ENCODE assay signal across 8 mouse cellular contexts in genomic region chr13:36731931-36732461, GRCm38 (mm10). TPM values are rescaled to one million over a fixed set of nuclear protein-coding genes. Genes with fewer than 3 reads are reported as not detected.
DNase-seq lines count a peak whose midpoint lies in the region; ATAC-seq and TF ChIP-seq lines count a peak whose summit lies in the region.

No protein-coding gene starts in this region.

- peak overlapping the region; percentile 32 for H3K4me3 ChIP-seq in heart, adult 2 months
- peak overlapping the region; percentile 21 for H3K4me3 ChIP-seq in ES-Bruce4 (ENCODE audit: low read depth, low read length)
- peak overlapping the region; percentile 46 for H3K4me3 ChIP-seq in hindbrain, embryonic 15.5 days
- H3K4me3 ChIP-seq in midbrain, embryonic 10.5 days: peak overlapping the region; percentile 58

- intact Hi-C loops in heart, adult 2 months (cut with DNase I): loop anchor here (5.0 kb wide), 1 partner anchor 580 kb away; no protein-coding TSS in a partner anchor

- 2% methylated on average over 23 of the region's 23 CpGs for WGBS in heart, adult 2 months
- WGBS in hindbrain, embryonic 15.5 days: under 1% methylated on average over 23 of the region's 23 CpGs
- WGBS in midbrain, embryonic 10.5 days: 1% methylated on average over 23 of the region's 23 CpGs

- H3K27me3 ChIP-seq in heart, adult 2 months (ENCODE audit: control insufficient read depth, insufficient read depth, low read length): peaks cover 23% of the 10 kb centered on the region
- peaks cover 44% of the 10 kb centered on the region for H3K27me3 ChIP-seq in ES-Bruce4 (ENCODE audit: control insufficient read depth, insufficient read depth, low read length, poor library complexity, severe bottlenecking)
- H3K27me3 ChIP-seq in hindbrain, embryonic 15.5 days: peaks cover 31% of the 10 kb centered on the region
- H3K27me3 ChIP-seq in midbrain, embryonic 10.5 days (ENCODE audit: low read depth, poor library complexity, severe bottlenecking): peaks cover 97% of the 10 kb centered on the region

- no peak for ATAC-seq in hindbrain, embryonic 15.5 days (ENCODE audit: low FRiP score, low read depth)
- no peak for ATAC-seq in activated CD4-positive, CD25-positive, alpha-beta regulatory T cell, adult 4 months

- H3K79me2 ChIP-seq in heart, adult 2 months (replicated peaks; ENCODE audit: control insufficient read depth, insufficient read depth, low read length): no peaks in the 10 kb centered on the region

- no peak for TF ChIP-seq EP300 in heart, adult 2 months (IDR thresholded peaks at IDR 0.05; ENCODE audit: insufficient read depth, low read depth, low read length)
- TF ChIP-seq EP300 in ES-Bruce4 (IDR thresholded peaks at IDR 0.05; ENCODE audit: insufficient read depth, low read depth, low read length): no peak

- no peak for TF ChIP-seq CTCF in heart, adult 2 months (IDR thresholded peaks at IDR 0.05)
- TF ChIP-seq CTCF in ES-Bruce4 (IDR thresholded peaks at IDR 0.05; ENCODE audit: low read depth, low read length): no peak

- DNase-seq in heart, adult 2 months: peak in 1 of 2 experiments; percentile 44
- DNase-seq in heart, postnatal 4 days: no peak
- peak; percentile 55 for DNase-seq in embryo, embryonic 9.5 days (ENCODE audit: extremely low spot score)
- DNase-seq in midbrain, embryonic 10.5 days (ENCODE audit: low spot score): peak; percentile 53
- DNase-seq in thymus, postnatal 4 days: peak; percentile 43

- H3K9ac ChIP-seq in heart, adult 2 months (ENCODE audit: low read depth, low read length): no peak overlapping the region
- H3K9ac ChIP-seq in ES-Bruce4 (ENCODE audit: low read depth, poor library complexity, severe bottlenecking): no peak overlapping the region
- H3K9ac ChIP-seq in hindbrain, embryonic 15.5 days: peak overlapping the region; percentile 64

- H3K9me3 ChIP-seq in ES-Bruce4 (replicated peaks; ENCODE audit: control insufficient read depth, insufficient read depth, low read length, poor library complexity, severe bottlenecking): no peaks in the 10 kb centered on the region
- H3K9me3 ChIP-seq in hindbrain, embryonic 15.5 days: no peaks in the 10 kb centered on the region
- H3K9me3 ChIP-seq in midbrain, embryonic 10.5 days (replicated peaks): no peaks in the 10 kb centered on the region

- H3K4me1 ChIP-seq in heart, adult 2 months (ENCODE audit: control insufficient read depth, insufficient read depth, low read length): no peaks in the 10 kb centered on the region
- no peaks in the 10 kb centered on the region for H3K4me1 ChIP-seq in ES-Bruce4 (ENCODE audit: control insufficient read depth, insufficient read depth, low read length)
- peaks cover 22% of the 10 kb centered on the region for H3K4me1 ChIP-seq in hindbrain, embryonic 15.5 days (replicated peaks)
- H3K4me1 ChIP-seq in midbrain, embryonic 10.5 days: peaks cover 57% of the 10 kb centered on the region

- no peaks in the 10 kb centered on the region for H3K36me3 ChIP-seq in heart, adult 2 months (ENCODE audit: control insufficient read depth, insufficient read depth, low read length)
- H3K36me3 ChIP-seq in ES-Bruce4 (ENCODE audit: control insufficient read depth, insufficient read depth, low read length, poor library complexity, severe bottlenecking): no peaks in the 10 kb centered on the region
- H3K36me3 ChIP-seq in hindbrain, embryonic 15.5 days: no peaks in the 10 kb centered on the region
- no peaks in the 10 kb centered on the region for H3K36me3 ChIP-seq in midbrain, embryonic 10.5 days

- no peak for TF ChIP-seq POLR2A in heart, adult 2 months (IDR thresholded peaks at IDR 0.05; ENCODE audit: insufficient read depth, low read depth, low read length)
- TF ChIP-seq POLR2A in ES-Bruce4 (IDR thresholded peaks at IDR 0.05; ENCODE audit: insufficient read depth, low read length): no peak

- peak overlapping the region; percentile 72 for H3K4me2 ChIP-seq in hindbrain, embryonic 15.5 days

- no peak overlapping the region for H3K27ac ChIP-seq in heart, adult 2 months
- H3K27ac ChIP-seq in ES-Bruce4 (ENCODE audit: insufficient read depth, low read length): no peak overlapping the region
- H3K27ac ChIP-seq in hindbrain, embryonic 15.5 days (replicated peaks): peak overlapping the region; percentile 95
- peak overlapping the region; percentile 75 for H3K27ac ChIP-seq in midbrain, embryonic 10.5 days (replicated peaks)

RNA-seq across cellular contexts. Expression of gene Nrn1, which starts 2.9 kb away (rescaled TPM):
- 1 to 10 TPM; 3.5 TPM for total RNA-seq in heart, adult 2 months (2021)
- polyA plus RNA-seq in heart, adult 2 months (2012; rRNA removed): 6.0 and 8.8 TPM in 2 replicates
- 1 to 10 TPM; 1.4 to 1.5 TPM for total RNA-seq in heart, postnatal 4 days (2021)
- 1.9 and 2.4 TPM in 2 replicates for polyA plus RNA-seq in ES-Bruce4 (2011; ENCODE audit: insufficient read depth, insufficient read length, low read depth, missing spikeins)
- 76.0 and 78.5 TPM in 2 replicates for polyA plus RNA-seq in hindbrain, embryonic 15.5 days (2015; fragmentation: Nextera tagmentation; extraction: Ambion mirVana)
- polyA plus RNA-seq in midbrain, embryonic 10.5 days (2016; fragmentation: Nextera tagmentation; extraction: Ambion mirVana): 13.7 and 23.4 TPM in 2 replicates
- 10 to 100 TPM; 21.6 to 35.2 TPM for polyA plus RNA-seq in activated CD4-positive, CD25-positive, alpha-beta regulatory T cell, adult 4 months (2017; shearing (Covaris generic))

Comparison
In these comparisons a context has a peak if more than half of its experiments do, and no peak if none do; other contexts are left out.
1. H3K27ac ChIP-seq: peak in hindbrain, embryonic 15.5 days (single experiment) and midbrain, embryonic 10.5 days (single experiment); none in heart, adult 2 months (single experiment) and ES-Bruce4 (single experiment).
2. Peak in every context shown above with its lines, with median percentiles within 50 percentile points of each other: H3K4me3 ChIP-seq.